Mouse (Mus musculus) liver, embryonic 11.5 days (tissue): ENCODE measurements at regions not wholly inside any gene's neighbourhood (a gene's known extent, or its start where the extent isn't known, plus 50 kb on each side); places are given as distances from the start of the nearest gene placed in this dataset.

Experiments
- ATAC-seq: fragments of 200-750 bp; cut with Nextera tagmentation; replicated peaks from 2 replicates; pipeline ENCODE4 v1.8.0; 2017; ENCODE audit warnings: moderate number of reproducible peaks, mild to moderate bottlenecking, moderate TSS enrichment, moderate library complexity; ENCODE audit not compliant: low FRiP score
- DNase-seq: peaks from one replicate; pipeline ENCODE4 v3.0.0-alpha.2; 2017; ENCODE audit warnings: low spot score
- H3K27ac ChIP-seq: fragments of 300-500 bp; sonication (generic); 2 replicates; pipeline ENCODE4 v1.5.1; 2014; ENCODE audit warnings: mild to moderate bottlenecking, low read depth, low read length, control low read depth
- H3K27me3 ChIP-seq: fragments of 300-500 bp; sonication (generic); replicated peaks from 2 replicates; pipeline ENCODE4 v1.6.1; 2014; ENCODE audit warnings: low read length, mixed read lengths; ENCODE audit not compliant: control insufficient read depth, insufficient read depth
- H3K36me3 ChIP-seq: fragments of 300-500 bp; sonication (generic); 2 replicates; pipeline ENCODE4 v1.6.1; 2014; ENCODE audit warnings: mild to moderate bottlenecking, low read length, moderate library complexity, mixed read lengths; ENCODE audit not compliant: control insufficient read depth, insufficient read depth
- H3K4me1 ChIP-seq: fragments of 300-500 bp; sonication (generic); replicated peaks from 2 replicates; pipeline ENCODE4 v1.6.1; 2014; ENCODE audit warnings: low read length, mixed read lengths; ENCODE audit not compliant: control insufficient read depth, insufficient read depth
- H3K4me2 ChIP-seq: fragments of 300-500 bp; sonication (generic); 2 replicates; pipeline ENCODE4 v1.6.1; 2014; ENCODE audit warnings: mild to moderate bottlenecking, control low read depth, moderate library complexity
- H3K4me3 ChIP-seq: fragments of 300-500 bp; sonication (generic); 2 replicates; pipeline ENCODE4 v1.5.1; 2014; ENCODE audit warnings: low read depth, low read length, control low read depth
- H3K9ac ChIP-seq: fragments of 300-500 bp; sonication (generic); 2 replicates; pipeline ENCODE4 v1.6.1; 2014; ENCODE audit warnings: low read depth, low read length, control low read depth
- H3K9me3 ChIP-seq: fragments of 300-500 bp; sonication (generic); 2 replicates; pipeline ENCODE4 v1.6.1; 2016; ENCODE audit warnings: low read length, inconsistent platforms, mixed read lengths; ENCODE audit not compliant: control insufficient read depth
- WGBS: fragments of 180-500 bp; shearing (Covaris S2); extraction: QIAGEN DNeasy Blood & Tissue Kit; methylation state at CpG from one replicate; pipeline ENCODE4 v1.1.7; 2014; 5-methylcytosine and 5-hydroxymethylcytosine counted together

DNA sequence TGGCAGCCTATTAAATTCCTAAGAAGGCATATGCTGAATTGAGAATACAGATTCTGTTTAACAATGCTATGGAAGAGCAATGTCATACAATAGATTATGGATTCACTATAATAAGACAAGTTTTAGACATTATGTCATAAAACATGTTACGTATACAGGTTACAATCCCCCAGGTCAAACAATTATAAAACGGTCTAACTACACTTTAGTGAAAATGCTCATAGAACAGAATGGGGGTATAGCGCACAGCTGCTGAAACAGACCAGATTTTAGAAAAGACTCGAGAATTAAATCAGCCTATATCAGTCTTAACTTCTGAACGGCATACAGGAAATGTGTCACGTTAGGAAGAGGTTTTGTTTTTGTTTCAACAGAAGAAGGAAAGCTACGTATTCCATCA, 660.5 kb upstream of the Sel1l start:
- DNase-seq (no peak), ATAC-seq (no peak)
- Histone ChIP-seq H3K27ac (no peak overlapping the region), H3K4me2 (no peak overlapping the region), H3K9ac (no peak overlapping the region), H3K27me3 (no peaks in the 10 kb centered on the region), H3K36me3 (no peaks in the 10 kb centered on the region), H3K9me3 (no peaks in the 10 kb centered on the region), H3K4me1 (no peaks in the 10 kb centered on the region), H3K4me3 (no peak overlapping the region)
- 74% methylated on average over 7 of the region's 7 CpGs for WGBS

DNA sequence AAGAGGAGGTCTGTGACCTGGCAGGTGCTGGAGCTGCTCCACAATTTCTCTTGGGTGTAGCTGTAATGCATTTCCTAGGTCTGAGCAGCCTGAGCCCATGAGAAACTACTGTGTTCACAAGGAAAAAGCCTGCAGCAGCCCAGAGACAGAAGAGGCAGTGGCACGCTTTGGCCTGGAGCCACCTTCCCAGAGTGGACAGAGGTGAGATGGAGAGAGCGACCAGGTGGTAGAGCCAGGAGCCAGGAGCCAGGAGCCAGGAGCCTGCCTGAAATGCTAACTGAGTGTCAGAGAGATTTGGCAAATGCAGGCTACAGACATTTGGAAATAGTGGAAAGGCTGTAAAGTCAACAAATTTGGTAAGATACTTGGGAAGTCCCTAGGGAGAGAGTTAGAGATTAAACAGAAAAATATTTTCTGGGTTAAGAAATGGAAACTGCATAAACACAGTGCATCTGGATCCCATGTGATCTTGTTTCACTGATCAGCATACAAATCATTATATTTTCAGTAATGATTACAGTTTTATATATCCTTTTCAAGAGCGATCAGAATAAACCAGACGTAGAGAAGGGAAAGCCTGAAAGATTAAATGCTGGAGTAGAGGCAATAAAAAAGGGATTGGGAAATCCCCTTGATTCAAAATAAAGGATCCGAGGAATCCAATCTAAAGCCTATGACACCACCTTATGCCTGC, 660.0 kb upstream of the Sel1l start:
- no peaks in the 10 kb centered on the region for H3K36me3 ChIP-seq
- no peak overlapping the region for H3K27ac ChIP-seq
- H3K4me1 ChIP-seq = no peaks in the 10 kb centered on the region
- no peaks in the 10 kb centered on the region for H3K27me3 ChIP-seq
- no peaks in the 10 kb centered on the region for H3K9me3 ChIP-seq
- ATAC-seq = no peak
- H3K4me2 ChIP-seq = no peak overlapping the region
- no peak overlapping the region for H3K4me3 ChIP-seq
- no peak for DNase-seq
- 83% methylated on average over 5 of the region's 5 CpGs for WGBS
- no peak overlapping the region for H3K9ac ChIP-seq

DNA sequence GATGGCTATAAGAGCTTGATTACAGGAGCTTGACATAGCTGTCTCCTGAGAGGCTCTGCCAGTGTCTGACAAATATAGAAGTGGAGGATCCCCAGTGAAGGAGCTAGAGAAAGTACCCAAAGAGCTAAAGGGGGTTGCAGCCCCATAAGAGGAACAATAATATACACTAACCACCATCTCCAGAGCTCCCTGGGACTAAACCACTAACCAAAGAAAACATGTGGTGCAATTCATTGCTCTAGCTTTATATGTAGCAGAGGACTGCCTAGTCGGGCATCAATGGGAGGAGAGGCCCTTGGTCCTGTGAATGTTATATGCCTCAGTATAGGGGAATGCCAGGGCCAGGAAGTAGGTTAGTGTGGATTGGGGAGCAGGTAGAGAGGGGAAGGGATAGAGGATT, 635.0 kb upstream of the Sel1l start:
- Histone ChIP-seq H3K4me1 (no peaks in the 10 kb centered on the region), H3K36me3 (no peaks in the 10 kb centered on the region), H3K9me3 (no peaks in the 10 kb centered on the region), H3K27me3 (no peaks in the 10 kb centered on the region), H3K9ac (no peak overlapping the region), H3K27ac (no peak overlapping the region), H3K4me3 (no peak overlapping the region), H3K4me2 (no peak overlapping the region)
- 67% methylated on average over 1 of the region's 1 CpGs for WGBS
- DNase-seq (no peak), ATAC-seq (no peak)

DNA sequence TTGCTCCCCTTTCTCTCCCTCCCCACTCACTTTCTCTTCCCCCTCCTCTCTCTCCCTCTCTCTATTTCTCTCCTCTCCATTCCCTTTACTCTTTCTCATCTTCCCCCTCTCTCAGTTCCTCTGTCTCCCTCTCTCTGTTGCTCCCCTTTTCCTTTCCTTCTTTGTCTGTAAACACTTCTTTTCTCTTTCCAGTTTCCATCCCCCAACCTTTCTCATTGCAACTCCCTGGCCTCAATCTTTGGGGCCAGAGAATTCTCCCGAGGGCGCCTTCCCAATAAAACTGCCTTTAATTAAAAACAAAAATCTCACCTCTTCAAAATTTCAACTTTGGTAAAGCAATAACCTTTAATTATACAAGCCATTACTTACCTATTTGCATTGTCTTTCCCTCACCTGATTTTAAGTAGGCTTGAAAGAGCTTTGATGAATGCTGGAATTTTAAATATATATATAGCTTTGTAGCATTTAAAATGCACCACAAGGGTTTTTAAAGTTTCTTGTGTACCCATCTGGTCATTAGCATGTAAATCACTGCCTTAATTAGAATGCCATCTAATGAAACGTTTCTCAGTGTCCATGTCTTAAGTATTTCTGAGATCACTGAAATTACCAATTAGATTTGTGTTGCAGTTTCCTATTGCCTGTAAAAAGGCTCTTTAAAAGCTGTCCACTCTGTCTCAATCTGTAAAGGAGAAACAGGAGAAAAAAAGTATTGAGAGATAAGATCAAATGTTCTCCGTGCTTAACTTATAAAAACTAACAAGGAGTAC, 625.5 kb upstream of the Sel1l start:
- WGBS = 63% methylated on average over 4 of the region's 4 CpGs
- Histone ChIP-seq H3K27me3 (no peaks in the 10 kb centered on the region), H3K4me3 (no peak overlapping the region), H3K4me1 (no peaks in the 10 kb centered on the region), H3K9me3 (no peaks in the 10 kb centered on the region), H3K9ac (no peak overlapping the region), H3K36me3 (no peaks in the 10 kb centered on the region), H3K4me2 (no peak overlapping the region), H3K27ac (no peak overlapping the region)
- ATAC-seq = no peak
- DNase-seq = no peak

DNA sequence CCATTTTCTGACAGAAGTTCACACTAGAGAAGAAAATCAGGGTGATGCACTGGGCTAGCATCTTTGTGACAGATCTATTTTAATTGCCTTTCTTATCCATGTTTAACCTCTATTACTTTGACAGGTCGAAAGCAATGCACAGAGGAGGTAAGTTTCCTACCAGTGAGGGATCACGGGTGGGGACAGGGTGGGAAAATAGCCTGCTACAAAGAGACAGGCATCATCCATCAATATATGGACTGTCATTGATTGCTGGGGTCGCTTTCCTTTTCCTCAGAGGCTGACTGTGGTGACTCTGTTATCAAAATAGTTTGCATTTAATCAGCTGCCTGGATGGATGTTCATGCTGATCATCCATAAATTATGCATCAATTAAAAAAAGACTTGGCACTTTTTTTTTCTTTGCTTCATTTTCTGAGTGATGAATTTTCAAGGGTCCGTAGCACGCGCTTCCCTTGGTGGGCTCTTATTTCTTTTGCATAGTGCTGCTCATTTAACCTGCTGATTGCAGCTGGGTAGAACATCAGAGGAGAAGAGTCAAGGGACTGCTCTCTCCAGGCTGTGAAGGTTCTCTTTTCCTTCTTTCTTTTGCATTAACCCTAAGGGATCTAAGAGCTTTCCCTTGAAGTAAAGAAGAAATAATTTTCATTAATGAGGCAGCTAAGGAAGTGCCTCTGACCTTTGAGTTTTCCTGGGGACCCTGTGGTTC, 602.3 kb upstream of the Sel1l start:
- Histone ChIP-seq H3K36me3 (no peaks in the 10 kb centered on the region), H3K9me3 (no peaks in the 10 kb centered on the region), H3K4me1 (no peaks in the 10 kb centered on the region), H3K9ac (no peak overlapping the region), H3K4me3 (no peak overlapping the region), H3K27me3 (no peaks in the 10 kb centered on the region), H3K4me2 (no peak overlapping the region), H3K27ac (no peak overlapping the region)
- 68% methylated on average over 6 of the region's 6 CpGs for WGBS
- ATAC-seq = no peak
- DNase-seq = no peak

DNA sequence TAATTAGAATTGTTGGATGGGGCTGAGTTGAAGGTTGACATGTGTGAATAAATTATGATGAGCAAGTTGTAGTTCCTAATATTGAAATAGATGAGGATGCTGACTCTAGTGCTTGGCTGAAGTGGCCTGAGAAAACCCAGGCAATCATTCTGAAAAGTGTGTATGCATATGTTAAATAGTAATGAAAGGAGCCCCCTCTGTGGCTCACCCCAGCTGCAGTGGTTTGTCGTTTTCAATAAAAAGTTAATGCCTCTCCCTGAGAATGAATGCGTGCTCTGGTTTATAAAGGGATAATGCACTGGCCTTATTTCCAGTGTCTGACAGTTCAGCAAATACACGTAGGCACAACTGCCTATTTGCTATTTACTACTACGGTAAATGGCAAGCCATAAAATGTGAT, 569.5 kb upstream of the Sel1l start:
- WGBS = 80% methylated on average over 4 of the region's 4 CpGs
- no peak overlapping the region for H3K4me2 ChIP-seq
- H3K9me3 ChIP-seq = no peaks in the 10 kb centered on the region

DNA sequence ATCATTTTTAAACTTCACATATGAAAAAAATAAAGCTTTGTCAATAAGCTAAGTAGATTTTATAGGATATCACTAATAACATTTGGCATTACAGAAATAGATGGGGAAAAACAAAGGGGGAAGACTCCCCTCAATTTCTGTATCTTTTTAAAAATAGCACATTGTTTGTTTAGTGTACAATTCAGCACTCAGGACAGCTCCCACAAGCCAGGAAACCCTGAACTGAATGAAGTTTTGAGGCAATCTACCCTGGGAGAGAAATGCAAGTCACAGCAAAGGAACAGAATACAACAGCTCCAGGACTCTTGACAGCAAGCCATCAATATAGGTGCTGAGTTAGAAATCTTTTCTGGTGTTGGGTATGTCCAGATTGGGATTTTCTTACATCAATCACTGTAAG, 556.5 kb upstream of the Sel1l start:
- H3K4me1 ChIP-seq = no peaks in the 10 kb centered on the region
- no peak overlapping the region for H3K9ac ChIP-seq
- DNase-seq (no peak), ATAC-seq (no peak)
- no peaks in the 10 kb centered on the region for H3K27me3 ChIP-seq
- H3K9me3 ChIP-seq = no peaks in the 10 kb centered on the region
- no peak overlapping the region for H3K27ac ChIP-seq
- no peak overlapping the region for H3K4me2 ChIP-seq
- no peaks in the 10 kb centered on the region for H3K36me3 ChIP-seq
- no peak overlapping the region for H3K4me3 ChIP-seq

More for the DNA sequence above, 569.5 kb upstream of the Sel1l start:
- Histone ChIP-seq H3K27me3 (no peaks in the 10 kb centered on the region), H3K4me1 (no peaks in the 10 kb centered on the region), H3K36me3 (no peaks in the 10 kb centered on the region), H3K9ac (no peak overlapping the region), H3K27ac (no peak overlapping the region), H3K4me3 (no peak overlapping the region)
- DNase-seq (no peak), ATAC-seq (no peak)

DNA sequence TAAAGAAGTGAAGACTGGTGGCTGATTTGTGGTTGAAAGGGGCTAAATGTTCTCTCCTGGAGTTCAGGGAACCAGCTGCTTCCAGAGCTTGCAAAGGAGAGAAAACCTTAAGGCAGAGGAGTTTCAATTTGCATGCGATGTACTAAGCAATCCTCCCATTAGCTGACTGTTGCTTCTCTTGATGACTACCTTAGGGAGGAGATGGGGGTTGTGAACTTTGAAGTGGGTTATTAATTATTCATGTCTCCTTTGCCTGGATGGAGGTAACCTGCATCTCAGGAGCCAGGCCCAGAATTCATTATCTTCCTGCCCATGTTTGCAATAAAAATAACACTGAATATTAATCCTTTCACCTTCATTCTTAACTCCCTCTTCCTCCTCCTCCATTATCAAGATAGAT, 552.0 kb upstream of the Sel1l start:
- H3K27me3 ChIP-seq = no peaks in the 10 kb centered on the region
- H3K36me3 ChIP-seq = no peaks in the 10 kb centered on the region
- DNase-seq (no peak), ATAC-seq (no peak)
- no peak overlapping the region for H3K9ac ChIP-seq
- H3K4me3 ChIP-seq = no peak overlapping the region
- H3K4me2 ChIP-seq = no peak overlapping the region
- H3K4me1 ChIP-seq = no peaks in the 10 kb centered on the region
- no peaks in the 10 kb centered on the region for H3K9me3 ChIP-seq
- WGBS = 52% methylated on average over 1 of the region's 1 CpGs
- no peak overlapping the region for H3K27ac ChIP-seq
